Mouse (Mus musculus): ENCODE data around the gene Gpr137. TPM values are rescaled to one million over a fixed set of nuclear protein-coding genes. Genes with fewer than 3 reads are reported as not detected.

The Gpr137 gene
- total RNA-seq, 2 experiments from 2014 or later, result 13.1 to 14.0 TPM

- no peak for ATAC-seq (replicated peaks; ENCODE audit: poor library complexity)
Observed at GRCm38 (mm10) chr19:6973581-6974190, 31.4 kb upstream of the Gpr137 start.

GRCm38 (mm10) chr19:6972247-6972917 is 30.1 kb upstream of the Gpr137 start:
- no peak for ATAC-seq (replicated peaks; ENCODE audit: poor library complexity)

GRCm38 (mm10) chr19:6971644-6972043 is 29.4 kb upstream of the Gpr137 start:
- no peak for ATAC-seq (replicated peaks; ENCODE audit: poor library complexity)

- no peak for ATAC-seq (replicated peaks; ENCODE audit: poor library complexity)
Observed at GRCm38 (mm10) chr19:6970460-6971085, 28.3 kb upstream of the Gpr137 start.

GRCm38 (mm10) chr19:6969665-6970381 is 27.5 kb upstream of the Gpr137 start:
- ATAC-seq (replicated peaks; ENCODE audit: poor library complexity), result peak; percentile 51

GRCm38 (mm10) chr19:6969291-6969664 is 27.0 kb upstream of the Gpr137 start:
- no peak for ATAC-seq (replicated peaks; ENCODE audit: poor library complexity)

- no peak for ATAC-seq (replicated peaks; ENCODE audit: poor library complexity)
Observed at GRCm38 (mm10) chr19:6968491-6969271, 26.4 kb upstream of the Gpr137 start.

- ATAC-seq (replicated peaks; ENCODE audit: poor library complexity), result no peak
Observed at GRCm38 (mm10) chr19:6956461-6956860, 14.2 kb upstream of the Gpr137 start.

- ATAC-seq (replicated peaks; ENCODE audit: poor library complexity), result no peak
Observed at GRCm38 (mm10) chr19:6955424-6955823, 13.1 kb upstream of the Gpr137 start.

GRCm38 (mm10) chr19:6954046-6954445 is 11.8 kb upstream of the Gpr137 start:
- ATAC-seq (replicated peaks; ENCODE audit: poor library complexity), result no peak

- ATAC-seq (replicated peaks; ENCODE audit: poor library complexity), result no peak
Observed at GRCm38 (mm10) chr19:6952712-6953037, 10.4 kb upstream of the Gpr137 start.

GRCm38 (mm10) chr19:6951994-6952711 is 9.9 kb upstream of the Gpr137 start:
- ATAC-seq (replicated peaks; ENCODE audit: poor library complexity), result peak; percentile 40

- peak; percentile 75 for ATAC-seq (replicated peaks; ENCODE audit: poor library complexity)
Observed at GRCm38 (mm10) chr19:6951381-6951968, 9.2 kb upstream of the Gpr137 start.

GRCm38 (mm10) chr19:6950613-6951153 is 8.4 kb upstream of the Gpr137 start:
- 0 out of 2 replicates have a peak, but pooled peaks have one; percentile 12 for ATAC-seq (replicated peaks; ENCODE audit: poor library complexity)

GRCm38 (mm10) chr19:6949951-6950350 is 7.7 kb upstream of the Gpr137 start:
- no peak for ATAC-seq (replicated peaks; ENCODE audit: poor library complexity)

GRCm38 (mm10) chr19:6949532-6949931 is 7.3 kb upstream of the Gpr137 start:
- ATAC-seq (replicated peaks; ENCODE audit: poor library complexity), result no peak

GRCm38 (mm10) chr19:6948186-6948585 is 5.9 kb upstream of the Gpr137 start:
- no peak for ATAC-seq (replicated peaks; ENCODE audit: poor library complexity)

GRCm38 (mm10) chr19:6947742-6948141 is 5.5 kb upstream of the Gpr137 start:
- ATAC-seq (replicated peaks; ENCODE audit: poor library complexity), result no peak

- no peak for ATAC-seq (replicated peaks; ENCODE audit: poor library complexity)
Observed at GRCm38 (mm10) chr19:6943709-6944108, 1.4 kb upstream of the Gpr137 start.

- ATAC-seq (replicated peaks; ENCODE audit: poor library complexity), result no peak
Observed at GRCm38 (mm10) chr19:6942764-6943163, 484 bp upstream of the Gpr137 start.

Data from megakaryocyte progenitor cell, adult 5-6 weeks (primary cell).